Mouse (Mus musculus) gastrocnemius, postnatal 10 days (tissue): ENCODE data around the gene Sstr3. TPM values are rescaled to one million over a fixed set of nuclear protein-coding genes. Genes with fewer than 3 reads are reported as not detected.
A peak's percentile ranks its signal among the peaks of the same experiment; 100 is the strongest.

ENCODE experiments used
- DNase-seq: peaks from one replicate; pipeline ENCODE4 v3.0.0; 2021; ENCODE audit warnings: mixed read lengths
- long read RNA-seq, 2 experiments: library from polyadenylated mRNA; stranded (forward); transcript quantifications; one replicate each; pipeline ENCODE4 v2.0.0; 2021
- total RNA-seq, 2 experiments: library from RNA; stranded (reverse); gene quantifications; 2 replicates each; pipeline ENCODE4 v1.2.3; 2021

Gene Sstr3
- total RNA-seq = under 1 TPM in 1 of 2 experiments, not detected in 1; 0.40 TPM
- long read RNA-seq, experiment 1 = 0 reads
- long read RNA-seq, experiment 2, partial matches to known transcripts = 0 of 1 reads
- long read RNA-seq, experiment 2, other reads (novel, unspliced or antisense) = 1 of 1 reads

GRCm38 (mm10) chr15:78544561-78545001 lies at the start of gene Sstr3:
Sstr3 (minus strand) TSS chr15:78544685.
- no peak for DNase-seq

- DNase-seq = no peak
These were observed 49.5 kb upstream of the Sstr3 start for GRCm38 (mm10) chr15:78593896-78594425.

GRCm38 (mm10) chr15:78592452-78592968 lies 48.0 kb upstream of the Sstr3 start:
- DNase-seq = no peak

GRCm38 (mm10) chr15:78591680-78592451 lies 47.4 kb upstream of the Sstr3 start:
- DNase-seq = no peak

- no peak for DNase-seq
These were observed 46.3 kb upstream of the Sstr3 start for GRCm38 (mm10) chr15:78590785-78591184.

GRCm38 (mm10) chr15:78589936-78590335 lies 45.5 kb upstream of the Sstr3 start:
- DNase-seq = no peak

GRCm38 (mm10) chr15:78588900-78589299 lies 44.4 kb upstream of the Sstr3 start:
- DNase-seq = no peak

- DNase-seq = no peak
These were observed 43.6 kb upstream of the Sstr3 start for GRCm38 (mm10) chr15:78588049-78588448.

GRCm38 (mm10) chr15:78587050-78587994 lies 42.8 kb upstream of the Sstr3 start:
- DNase-seq = peak; percentile 89

GRCm38 (mm10) chr15:78585404-78585803 lies 40.9 kb upstream of the Sstr3 start:
- no peak for DNase-seq

- no peak for DNase-seq
These were observed 38.9 kb upstream of the Sstr3 start for GRCm38 (mm10) chr15:78583352-78583751.

- no peak for DNase-seq
These were observed 31.9 kb upstream of the Sstr3 start for GRCm38 (mm10) chr15:78576284-78576810.

- no peak for DNase-seq
These were observed 28.3 kb upstream of the Sstr3 start, which contains the start of gene Rac2 for GRCm38 (mm10) chr15:78572658-78573397. Rac2 (minus strand) TSS chr15:78572783.

- no peak for DNase-seq
These were observed 27.8 kb upstream of the Sstr3 start for GRCm38 (mm10) chr15:78572270-78572600.

- no peak for DNase-seq
These were observed 27.2 kb upstream of the Sstr3 start for GRCm38 (mm10) chr15:78571554-78572269.

- no peak for DNase-seq
These were observed 25.7 kb upstream of the Sstr3 start for GRCm38 (mm10) chr15:78570170-78570569.

- DNase-seq = no peak
These were observed 23.2 kb upstream of the Sstr3 start for GRCm38 (mm10) chr15:78567608-78568120.

- DNase-seq = no peak
These were observed 20.4 kb upstream of the Sstr3 start for GRCm38 (mm10) chr15:78564764-78565435.

GRCm38 (mm10) chr15:78563937-78564336 lies 19.5 kb upstream of the Sstr3 start:
- no peak for DNase-seq

- no peak for DNase-seq
These were observed 18.9 kb upstream of the Sstr3 start for GRCm38 (mm10) chr15:78563344-78563743.
